Mouse (Mus musculus) stomach, embryonic 14.5 days (tissue): ENCODE results near the gene Cdk1. TPM values are rescaled to one million over a fixed set of nuclear protein-coding genes. Genes with fewer than 3 reads are reported as not detected.

ENCODE experiments used
- ATAC-seq: fragments of 200-750 bp; cut with Nextera tagmentation; 2 replicates; pipeline ENCODE4 v1.8.0; 2017; ENCODE audit warnings: low read depth, moderate TSS enrichment; ENCODE audit not compliant: insufficient number of reproducible peaks, insufficient read depth, low FRiP score
- H3K27ac ChIP-seq: fragments of 300-500 bp; sonication (generic); 2 replicates; pipeline ENCODE4 v1.5.1; 2014; ENCODE audit warnings: mild to moderate bottlenecking, low read length, moderate library complexity, mixed read lengths
- H3K27me3 ChIP-seq: fragments of 300-500 bp; sonication (generic); 2 replicates; pipeline ENCODE4 v1.6.1; 2014; ENCODE audit warnings: low read length, control low read depth, mixed read lengths; ENCODE audit not compliant: control insufficient read depth, insufficient read depth
- H3K36me3 ChIP-seq: fragments of 300-500 bp; sonication (generic); 2 replicates; pipeline ENCODE4 v1.6.1; 2014; ENCODE audit warnings: mild to moderate bottlenecking, control low read depth, low read length, moderate library complexity, mixed read lengths; ENCODE audit not compliant: control insufficient read depth, insufficient read depth
- H3K4me1 ChIP-seq: fragments of 300-500 bp; sonication (generic); 2 replicates; pipeline ENCODE4 v1.6.1; 2014; ENCODE audit warnings: low read length, control low read depth, mixed read lengths; ENCODE audit not compliant: control insufficient read depth, insufficient read depth
- H3K4me2 ChIP-seq: fragments of 300-500 bp; sonication (generic); replicated peaks from 2 replicates; pipeline ENCODE4 v1.6.1; 2014; ENCODE audit warnings: low read depth, low read length, control low read depth
- H3K4me3 ChIP-seq: fragments of 300-500 bp; sonication (generic); 2 replicates; pipeline ENCODE4 v1.5.1; 2014; ENCODE audit warnings: low read depth, low read length, control low read depth
- H3K9ac ChIP-seq: fragments of 300-500 bp; sonication (generic); replicated peaks from 2 replicates; pipeline ENCODE4 v1.6.1; 2014; ENCODE audit warnings: low read depth, mild to moderate bottlenecking, control low read depth, low read length, moderate library complexity, mixed read lengths
- H3K9me3 ChIP-seq: fragments of 300-500 bp; sonication (generic); 2 replicates; pipeline ENCODE4 v1.6.1; 2016; ENCODE audit warnings: low read depth, low read length, control low read depth; ENCODE audit not compliant: control insufficient read depth
- WGBS: fragments of 180-500 bp; shearing (Covaris S2); extraction: QIAGEN DNeasy Blood & Tissue Kit; methylation state at CpG from one replicate; pipeline ENCODE4 v1.1.7; 2014; 5-methylcytosine and 5-hydroxymethylcytosine counted together
- polyA plus RNA-seq: library from polyadenylated mRNA; unstranded; fragments of >200 nt; fragmentation: Nextera tagmentation; extraction: Ambion mirVana; gene quantifications from 2 replicates; pipeline ENCODE4 v1.2.1, GENCODE M21; 2014

The Cdk1 gene
- polyA plus RNA-seq, 1 experiment from 2014 or later, result 467 TPM

DNA sequence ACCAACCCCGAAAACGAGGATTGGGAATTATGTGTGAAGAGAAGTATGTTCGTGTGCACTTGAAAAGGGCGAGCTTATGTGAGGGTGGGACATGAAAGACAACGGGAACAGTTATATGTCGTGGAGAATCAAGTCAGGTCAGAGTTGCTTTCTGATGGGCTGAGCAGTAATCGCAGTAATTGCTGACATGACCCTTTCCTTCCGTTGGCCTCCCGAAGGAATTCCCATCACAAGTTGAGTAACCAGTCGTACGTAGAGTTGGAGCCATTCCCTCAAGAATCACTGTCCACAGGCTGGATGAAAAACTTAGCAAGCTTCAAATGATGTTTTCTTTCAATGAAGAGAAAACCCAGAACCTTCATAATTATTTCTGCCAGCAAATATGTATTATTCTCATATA, 31.9 kb upstream of the Cdk1 start:
- no peak overlapping the region for H3K9ac ChIP-seq
- ATAC-seq, result no peak
- WGBS, result 79% methylated on average over 11 of the region's 11 CpGs
- no peak overlapping the region for H3K4me2 ChIP-seq
- H3K4me3 ChIP-seq, result no peak overlapping the region
- H3K36me3 ChIP-seq, result no peaks in the 10 kb centered on the region
- no peaks in the 10 kb centered on the region for H3K9me3 ChIP-seq
- H3K4me1 ChIP-seq, result no peaks in the 10 kb centered on the region
- H3K27me3 ChIP-seq, result no peaks in the 10 kb centered on the region
- H3K27ac ChIP-seq, result no peak overlapping the region

GRCm38 (mm10) chr10:69383186-69383585, 30.4 kb upstream of the Cdk1 start:
- no peaks in the 10 kb centered on the region for H3K27me3 ChIP-seq
- no peak overlapping the region for H3K4me2 ChIP-seq
- H3K4me3 ChIP-seq, result no peak overlapping the region
- WGBS, result 80% methylated on average over 1 of the region's 1 CpGs
- no peak for ATAC-seq
- H3K4me1 ChIP-seq, result no peaks in the 10 kb centered on the region
- no peaks in the 10 kb centered on the region for H3K36me3 ChIP-seq
- H3K9me3 ChIP-seq, result no peaks in the 10 kb centered on the region
- H3K9ac ChIP-seq, result no peak overlapping the region
- H3K27ac ChIP-seq, result no peak overlapping the region

DNA sequence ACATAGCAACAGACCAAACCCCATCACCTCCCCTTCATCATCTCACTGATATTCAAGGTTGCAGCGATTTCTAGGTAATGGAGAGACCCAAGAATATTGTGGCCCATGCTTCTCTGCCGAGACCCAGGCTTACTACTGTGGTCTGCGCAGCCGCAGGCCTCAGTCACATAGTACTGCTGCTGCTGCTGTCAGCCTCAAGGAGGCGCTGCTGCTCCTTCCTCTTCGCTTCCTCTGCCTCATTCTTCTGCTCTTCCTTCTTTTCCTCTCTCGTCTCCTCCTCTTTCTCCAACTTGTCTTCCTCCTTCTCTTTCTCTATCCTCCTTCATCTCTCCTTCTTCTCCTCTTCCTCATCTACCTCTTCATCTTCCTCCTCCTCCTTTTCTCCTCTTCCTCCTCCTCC, 22.4 kb upstream of the Cdk1 start:
- 55% methylated on average over 7 of the region's 7 CpGs for WGBS
- H3K9ac ChIP-seq, result no peak overlapping the region
- H3K27me3 ChIP-seq, result no peaks in the 10 kb centered on the region
- no peaks in the 10 kb centered on the region for H3K36me3 ChIP-seq
- no peak overlapping the region for H3K4me3 ChIP-seq
- H3K9me3 ChIP-seq, result no peaks in the 10 kb centered on the region
- H3K27ac ChIP-seq, result no peak overlapping the region
- no peak for ATAC-seq
- no peak overlapping the region for H3K4me2 ChIP-seq
- no peaks in the 10 kb centered on the region for H3K4me1 ChIP-seq

- H3K4me3 ChIP-seq, result no peak overlapping the region
- WGBS, result 66% methylated on average over 10 of the region's 10 CpGs
- no peak for ATAC-seq
- H3K4me2 ChIP-seq, result no peak overlapping the region
- H3K9me3 ChIP-seq, result no peaks in the 10 kb centered on the region
- no peak overlapping the region for H3K9ac ChIP-seq
- H3K4me1 ChIP-seq, result no peaks in the 10 kb centered on the region
- H3K27ac ChIP-seq, result no peak overlapping the region
- no peaks in the 10 kb centered on the region for H3K27me3 ChIP-seq
- no peaks in the 10 kb centered on the region for H3K36me3 ChIP-seq
Measured at GRCm38 (mm10) chr10:69373796-69374550, 21.2 kb upstream of the Cdk1 start.

DNA sequence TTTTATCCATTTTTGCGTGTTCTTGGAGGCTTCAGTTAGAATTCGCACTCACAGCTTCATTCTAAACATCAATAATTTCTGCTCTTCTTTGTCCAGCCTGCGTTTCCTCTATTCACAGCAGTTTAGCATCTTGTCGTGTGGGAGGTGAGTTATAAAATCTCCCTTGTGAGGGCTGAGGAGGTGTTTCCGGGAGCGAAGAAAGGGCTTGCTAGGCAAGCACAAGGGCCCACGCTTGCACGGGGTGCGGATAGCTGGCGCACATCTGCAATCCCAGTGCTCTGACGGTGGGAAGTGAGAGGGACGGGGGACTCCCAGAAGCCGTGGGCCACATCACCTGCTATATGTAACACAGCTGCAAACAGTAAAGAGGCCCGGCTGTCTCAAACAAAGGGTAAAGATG, 19.3 kb upstream of the Cdk1 start:
- no peaks in the 10 kb centered on the region for H3K9me3 ChIP-seq
- 82% methylated on average over 14 of the region's 14 CpGs for WGBS

DNA sequence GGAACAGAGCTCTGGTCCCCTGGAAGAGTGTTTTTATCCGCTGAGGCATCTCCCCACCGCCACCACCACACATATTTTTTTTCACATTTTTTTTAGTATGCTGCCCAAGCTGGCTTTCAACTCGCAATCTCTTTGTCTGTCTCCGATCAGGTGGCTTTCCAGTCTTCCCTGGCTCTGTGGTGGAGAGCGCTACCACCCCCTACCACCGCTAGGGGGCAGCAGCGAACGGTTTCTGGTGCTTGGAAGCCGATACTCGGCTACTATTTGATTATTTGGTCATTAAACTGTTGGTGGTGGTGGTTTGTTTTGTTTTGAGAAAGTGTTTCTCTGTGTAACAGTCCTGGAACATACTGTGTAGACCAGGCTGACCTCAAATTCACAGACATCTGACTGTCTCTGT, 18.7 kb upstream of the Cdk1 start:
- no peaks in the 10 kb centered on the region for H3K4me1 ChIP-seq
- no peaks in the 10 kb centered on the region for H3K36me3 ChIP-seq
- H3K4me2 ChIP-seq, result no peak overlapping the region
- ATAC-seq, result no peak
- H3K27me3 ChIP-seq, result no peaks in the 10 kb centered on the region
- H3K4me3 ChIP-seq, result no peak overlapping the region
- WGBS, result 18% methylated on average over 10 of the region's 10 CpGs
- H3K9ac ChIP-seq, result no peak overlapping the region
- no peaks in the 10 kb centered on the region for H3K9me3 ChIP-seq
- no peak overlapping the region for H3K27ac ChIP-seq

More for the DNA sequence above, 19.3 kb upstream of the Cdk1 start:
- Histone ChIP-seq H3K4me3 (no peak overlapping the region), H3K4me1 (no peaks in the 10 kb centered on the region), H3K9ac (no peak overlapping the region), H3K36me3 (no peaks in the 10 kb centered on the region), H3K27me3 (no peaks in the 10 kb centered on the region), H3K27ac (no peak overlapping the region), H3K4me2 (no peak overlapping the region)
- no peak for ATAC-seq

- Histone ChIP-seq H3K9ac (no peak overlapping the region), H3K4me2 (no peak overlapping the region), H3K4me3 (no peak overlapping the region), H3K36me3 (no peaks in the 10 kb centered on the region), H3K27ac (no peak overlapping the region), H3K27me3 (no peaks in the 10 kb centered on the region), H3K9me3 (no peaks in the 10 kb centered on the region), H3K4me1 (no peaks in the 10 kb centered on the region)
- no peak for ATAC-seq
- WGBS, result 77% methylated on average over 6 of the region's 6 CpGs
Measured at GRCm38 (mm10) chr10:69369321-69369720, 16.6 kb upstream of the Cdk1 start.

DNA sequence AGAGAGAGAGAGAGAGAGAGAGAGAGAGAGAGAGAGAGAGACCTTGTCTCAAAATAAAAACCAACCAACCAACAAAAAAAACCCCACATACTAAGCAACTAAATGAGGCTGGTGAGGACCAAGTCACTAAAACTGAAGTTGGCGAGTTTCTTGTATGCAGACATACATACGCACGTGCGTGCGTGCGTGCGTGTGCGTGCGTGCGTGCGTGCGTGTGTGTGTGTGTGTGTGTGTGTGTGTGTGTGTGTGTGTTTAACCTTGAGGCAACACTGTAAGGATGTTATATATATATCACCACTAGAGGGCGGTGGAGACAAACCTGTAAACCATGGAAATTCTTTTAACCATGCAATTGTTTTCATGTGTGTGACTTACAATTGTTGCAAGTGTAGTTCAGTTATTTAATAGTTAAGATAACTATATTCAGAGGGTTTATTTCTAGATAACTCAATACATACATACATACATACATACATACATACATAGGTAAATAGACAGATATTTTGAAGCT, 14.2 kb upstream of the Cdk1 start:
- Histone ChIP-seq H3K4me1 (no peaks in the 10 kb centered on the region), H3K36me3 (no peaks in the 10 kb centered on the region), H3K27me3 (no peaks in the 10 kb centered on the region), H3K4me2 (no peak overlapping the region), H3K27ac (no peak overlapping the region), H3K9ac (no peak overlapping the region), H3K4me3 (no peak overlapping the region), H3K9me3 (no peaks in the 10 kb centered on the region)
- WGBS, result 78% methylated on average over 13 of the region's 13 CpGs
- ATAC-seq, result no peak

- no peaks in the 10 kb centered on the region for H3K9me3 ChIP-seq
- ATAC-seq, result no peak
- H3K36me3 ChIP-seq, result no peaks in the 10 kb centered on the region
- H3K27me3 ChIP-seq, result no peaks in the 10 kb centered on the region
- H3K9ac ChIP-seq, result no peak overlapping the region
- H3K4me3 ChIP-seq, result no peak overlapping the region
- 83% methylated on average over 11 of the region's 11 CpGs for WGBS
- H3K4me2 ChIP-seq, result no peak overlapping the region
- H3K4me1 ChIP-seq, result no peaks in the 10 kb centered on the region
- H3K27ac ChIP-seq, result no peak overlapping the region
Measured at GRCm38 (mm10) chr10:69366208-69366607, 13.5 kb upstream of the Cdk1 start.
